Mouse (Mus musculus) erythroblast, adult 5-6 weeks (primary cell): ENCODE measurements around the gene Gm6588. TPM values are rescaled to one million over a fixed set of nuclear protein-coding genes. Genes with fewer than 3 reads are reported as not detected.
"Not testable (repeated sequence)": the region's sequence is repeated elsewhere in the genome, so short reads cannot be mapped to it uniquely, and the experiment has no call there.

Experiments used
- ATAC-seq: replicated peaks from 2 replicates; pipeline ENCODE4 v1.8.0; 2016; ENCODE audit warnings: moderate number of reproducible peaks, mild to moderate bottlenecking, moderate TSS enrichment, inconsistent platforms; ENCODE audit not compliant: poor library complexity, low FRiP score, severe bottlenecking
- total RNA-seq, 2 experiments: library from RNA; stranded (forward) in 1 of 2; stranded (reverse) in 1 of 2; fragments of 150-400 nt in 1 of 2; fragments of 200-764, 138-1000 nt in 1 of 2; gene quantifications; 2 replicates each; pipeline versions ENCODE4 v1.2.3 to v1.2.4; 2015 to 2017; ENCODE audit warnings: low replicate concordance in 2 of 2

Gene Gm6588
- total RNA-seq (2015; ENCODE audit: low replicate concordance) (not detected in 2 replicates), total RNA-seq (2017; ENCODE audit: low replicate concordance) (not detected in 2 replicates)

GRCm38 (mm10) chr5:112448747-112449440 lies at the start of gene Gm6588:
Gene Gm6588 (plus strand): TSS chr5:112449426.
- no peak for ATAC-seq

GRCm38 (mm10) chr5:112402437-112402836 lies 46.8 kb upstream of the Gm6588 start:
- ATAC-seq = no peak

DNA sequence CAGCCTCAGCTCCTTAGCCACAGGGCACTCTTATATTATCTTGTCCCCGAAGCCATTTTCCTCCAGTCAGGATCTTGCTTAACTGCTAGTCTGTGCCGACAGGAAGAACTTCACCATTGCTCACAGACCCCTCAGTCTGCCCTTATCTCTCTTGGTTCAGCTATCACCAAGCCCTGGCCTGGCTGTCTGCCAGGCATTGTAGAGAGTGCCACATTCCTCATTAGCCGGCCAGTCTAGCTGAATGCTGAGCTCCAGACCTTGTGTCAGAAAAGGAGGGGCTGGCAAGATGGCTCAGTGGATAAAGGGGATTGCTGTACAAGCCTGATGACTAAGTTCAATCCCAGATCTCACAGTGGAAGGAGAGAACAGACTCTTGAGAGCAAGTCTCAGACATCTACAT lies 43.2 kb upstream of the Gm6588 start:
- ATAC-seq = no peak

DNA sequence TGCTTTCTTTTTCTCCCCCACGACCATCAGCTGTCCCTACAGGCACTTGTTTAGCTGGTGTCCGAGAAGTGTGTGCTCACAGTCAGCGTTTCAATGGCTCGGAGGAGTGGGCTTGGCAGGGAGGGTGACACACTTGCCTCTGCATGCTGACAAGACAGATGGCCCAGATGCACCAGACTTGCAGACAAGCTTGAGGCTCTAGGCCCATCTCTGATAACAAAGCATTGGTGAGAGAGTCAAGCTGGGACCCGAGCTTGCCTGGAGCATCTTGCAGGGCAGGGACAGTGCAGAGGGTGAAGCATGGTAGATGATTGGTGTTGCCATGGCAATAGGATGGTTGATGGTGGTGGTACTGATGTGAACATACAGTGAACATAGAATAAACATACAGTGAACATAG lies 40.0 kb upstream of the Gm6588 start:
- ATAC-seq = no peak

GRCm38 (mm10) chr5:112411072-112411471 lies 38.2 kb upstream of the Gm6588 start:
- no peak for ATAC-seq

DNA sequence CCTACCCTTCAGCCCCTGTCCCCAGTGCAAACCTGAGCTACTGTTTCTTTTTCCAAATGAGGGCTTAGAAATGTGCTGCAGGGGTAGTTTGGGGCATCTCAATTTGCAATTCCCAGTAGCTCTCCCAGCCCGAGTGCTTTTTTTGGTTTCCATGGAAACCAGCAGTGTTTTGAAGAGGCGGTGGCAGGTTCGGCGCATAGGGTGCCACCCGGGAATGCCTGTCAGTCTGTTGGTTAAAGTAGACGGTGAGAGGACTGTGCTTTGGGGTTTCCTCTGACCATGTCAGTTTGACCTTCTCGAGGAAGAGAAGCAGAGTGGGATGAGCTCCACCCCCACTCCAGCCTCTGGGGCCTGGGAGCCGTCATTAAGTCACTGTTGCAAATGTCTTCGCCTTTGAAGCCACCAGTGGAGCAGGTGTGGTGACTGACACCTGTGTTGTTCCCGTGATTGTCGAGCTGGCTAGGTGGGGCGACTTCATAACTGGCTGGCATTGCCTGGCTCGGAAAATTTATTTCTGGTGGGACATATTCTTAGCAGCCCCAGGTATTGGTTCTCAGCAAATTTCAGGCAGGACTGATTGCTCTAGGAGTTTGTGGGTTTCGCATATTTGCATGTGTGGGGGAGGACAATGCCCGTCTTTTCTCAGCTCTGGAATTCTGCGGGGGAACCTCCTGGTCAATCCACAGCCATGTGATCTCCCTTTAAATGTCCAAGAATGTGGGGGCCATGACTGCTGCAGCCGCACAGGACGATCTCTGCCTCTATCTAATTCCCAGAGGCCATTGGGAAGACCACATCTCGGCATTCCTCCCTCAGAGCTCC lies 37.5 kb upstream of the Gm6588 start:
- ATAC-seq = no peak

DNA sequence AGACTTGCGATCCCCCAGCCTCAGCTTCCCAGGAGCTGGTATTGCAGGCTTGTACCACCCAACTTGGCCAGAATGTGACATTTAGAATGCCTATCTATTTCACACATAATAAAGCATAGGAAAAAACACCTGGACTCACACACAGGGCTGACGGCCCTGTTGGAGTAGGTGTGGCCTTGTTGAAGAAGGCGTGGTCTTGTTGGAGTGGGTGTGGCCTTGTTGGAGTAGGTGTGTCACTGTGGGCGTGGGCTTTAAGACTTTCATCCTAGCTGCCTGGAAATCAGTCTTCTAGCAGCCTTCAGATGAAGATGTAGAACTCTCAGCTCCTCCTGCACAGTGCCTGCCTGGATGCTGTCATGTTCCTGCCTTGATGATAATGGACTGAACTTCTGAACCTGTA lies 36.4 kb upstream of the Gm6588 start:
- not testable (repeated sequence) for ATAC-seq

GRCm38 (mm10) chr5:112416673-112417072 lies 32.6 kb upstream of the Gm6588 start:
- no peak for ATAC-seq

DNA sequence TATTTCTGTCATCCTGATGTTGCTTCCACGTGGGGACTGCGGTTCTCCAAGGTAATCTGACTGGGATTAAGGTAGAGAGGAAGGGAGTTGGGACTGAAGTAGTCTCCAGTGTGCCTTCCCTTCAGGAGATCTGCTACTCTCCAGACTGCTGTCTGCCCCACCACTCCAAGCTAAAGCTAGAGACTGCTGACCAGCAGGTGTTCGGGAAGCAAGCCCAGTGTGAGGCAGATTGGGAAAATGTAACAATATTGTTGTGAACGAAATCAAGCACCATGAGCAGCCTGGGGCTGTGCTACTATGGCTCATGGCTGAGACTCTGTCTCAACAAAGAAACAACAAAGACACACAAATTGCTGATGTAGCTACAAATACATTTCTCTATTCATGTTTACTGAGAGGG lies 31.2 kb upstream of the Gm6588 start:
- ATAC-seq = no peak

- ATAC-seq = no peak
These were observed 29.7 kb upstream of the Gm6588 start for GRCm38 (mm10) chr5:112419535-112419934.

GRCm38 (mm10) chr5:112426635-112427034 lies 22.6 kb upstream of the Gm6588 start:
- no peak for ATAC-seq

GRCm38 (mm10) chr5:112427283-112427682 lies 21.9 kb upstream of the Gm6588 start:
- peak; percentile 48; the same call in 1 of the 2 replicates for ATAC-seq

DNA sequence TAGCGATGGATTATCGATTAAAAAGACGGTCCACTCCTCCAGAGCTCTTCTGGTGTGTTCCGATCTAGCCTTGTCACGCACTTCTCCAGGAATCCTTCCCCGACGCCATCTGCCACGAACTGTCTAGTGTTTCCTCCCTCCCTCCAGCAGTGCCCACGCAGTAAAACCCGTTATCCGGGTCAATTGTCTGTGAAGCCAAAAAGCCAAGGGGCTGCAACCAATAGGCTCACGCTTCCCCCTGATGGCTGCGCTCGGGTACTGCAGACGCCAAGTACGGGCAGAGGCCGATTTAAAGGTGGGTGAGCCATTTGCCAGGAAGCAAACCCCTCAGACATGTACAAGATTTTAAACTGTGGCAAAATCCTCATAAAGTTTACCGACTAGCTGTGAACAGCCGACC lies 20.3 kb upstream of the Gm6588 start:
- ATAC-seq = no peak

- no peak for ATAC-seq
These were observed 18.0 kb upstream of the Gm6588 start for GRCm38 (mm10) chr5:112431120-112431775.

GRCm38 (mm10) chr5:112432033-112432432 lies 17.2 kb upstream of the Gm6588 start:
- no peak for ATAC-seq

GRCm38 (mm10) chr5:112433004-112433403 lies 16.2 kb upstream of the Gm6588 start:
- ATAC-seq = peak; percentile 70

GRCm38 (mm10) chr5:112438535-112438934 lies 10.7 kb upstream of the Gm6588 start:
- ATAC-seq = no peak

DNA sequence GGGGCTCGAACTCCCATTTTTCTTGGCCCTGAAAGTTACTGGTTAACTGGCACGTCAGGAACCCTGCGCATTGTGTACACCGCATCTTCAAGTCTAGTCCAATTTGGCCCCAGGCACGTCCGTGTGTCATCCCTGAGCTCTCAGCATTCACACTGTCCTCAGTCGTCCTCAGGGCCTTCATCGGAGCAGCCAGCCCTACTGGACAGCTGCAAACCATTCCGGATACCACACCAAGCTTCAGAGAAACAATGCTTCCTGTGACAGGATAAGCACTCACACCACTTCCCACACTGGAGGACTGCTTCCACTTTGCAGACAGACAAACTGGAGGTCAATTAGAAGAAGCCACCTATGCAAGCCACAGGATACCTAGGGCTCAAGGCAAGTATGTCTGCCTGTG lies 3.9 kb downstream of the Gm6588 start:
- no peak for ATAC-seq

DNA sequence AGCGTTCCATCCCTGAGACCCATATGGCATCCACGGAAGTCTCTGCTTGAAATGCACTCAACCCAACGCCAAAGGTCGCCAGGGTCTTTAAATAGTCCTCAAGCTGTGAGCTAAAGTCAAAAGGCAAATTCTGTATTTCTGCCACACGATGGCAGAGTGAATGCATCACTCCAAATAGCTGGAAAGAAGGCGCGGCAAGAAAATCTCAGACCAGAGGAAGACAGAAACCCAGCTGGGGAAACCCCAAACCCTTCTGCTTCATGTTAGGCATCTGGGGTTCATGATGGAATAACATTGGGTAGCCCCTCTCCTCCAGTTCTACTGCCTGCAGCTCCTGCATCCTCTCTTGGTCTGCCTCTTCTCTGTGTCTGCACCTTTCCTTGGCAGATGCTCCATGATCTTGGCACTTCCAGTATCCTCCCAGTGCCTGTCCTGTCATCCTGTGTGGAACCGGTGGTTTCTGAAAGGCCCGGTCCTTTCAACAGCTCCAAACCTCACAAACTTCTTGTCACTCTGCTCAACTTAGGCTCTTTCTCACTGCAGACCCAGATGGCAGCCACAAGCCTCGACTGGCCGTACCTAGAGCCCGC lies 5.8 kb downstream of the Gm6588 start:
- no peak for ATAC-seq

DNA sequence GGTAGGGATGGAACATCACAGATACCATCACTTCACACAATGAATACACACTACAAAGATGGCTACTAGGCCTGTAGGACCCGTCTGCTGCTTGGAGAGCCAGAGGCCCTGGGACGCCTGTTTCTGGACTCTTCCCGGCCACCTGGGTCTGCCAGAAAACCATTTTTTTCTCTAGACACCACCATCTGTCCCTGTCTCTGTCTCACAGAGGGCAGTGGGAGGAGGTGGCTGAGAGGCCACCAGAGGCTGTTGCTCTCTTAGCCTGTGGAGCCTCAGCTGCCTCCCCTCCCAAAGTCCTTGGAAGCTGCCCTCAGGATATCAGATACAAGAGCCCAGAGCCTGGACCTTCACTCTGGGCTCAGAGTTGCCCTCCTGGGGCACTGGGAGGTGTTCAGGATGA lies 10.7 kb downstream of the Gm6588 start:
- ATAC-seq = no peak
